Mouse (Mus musculus) layer of hippocampus, adult 9-10 months (tissue): ENCODE results near the gene Bmp2.

Source experiments
- DNase-seq: peaks from one replicate; pipeline ENCODE4 v3.0.0; 2022; ENCODE audit warnings: low spot score

Bmp2 gene

GRCm38 (mm10) chr2:133552031-133552841 lies at the start of gene Bmp2:
Gene Bmp2, plus strand, starts transcription at chr2:133552159.
- no peak for DNase-seq

GRCm38 (mm10) chr2:133505678-133506077 lies 46.3 kb upstream of the Bmp2 start:
- DNase-seq = no peak

- no peak for DNase-seq
Observed at GRCm38 (mm10) chr2:133507045-133507444, 44.9 kb upstream of the Bmp2 start.

- DNase-seq = no peak
Observed at GRCm38 (mm10) chr2:133509141-133509540, 42.8 kb upstream of the Bmp2 start.

GRCm38 (mm10) chr2:133511011-133511779 lies 40.8 kb upstream of the Bmp2 start:
- DNase-seq = no peak

- no peak for DNase-seq
Observed at GRCm38 (mm10) chr2:133516331-133517046, 35.5 kb upstream of the Bmp2 start.

GRCm38 (mm10) chr2:133517867-133518266 lies 34.1 kb upstream of the Bmp2 start:
- no peak for DNase-seq

GRCm38 (mm10) chr2:133521193-133521592 lies 30.8 kb upstream of the Bmp2 start:
- no peak for DNase-seq

- no peak for DNase-seq
Observed at GRCm38 (mm10) chr2:133522121-133522520, 29.8 kb upstream of the Bmp2 start.

- DNase-seq = no peak
Observed at GRCm38 (mm10) chr2:133525621-133526181, 26.3 kb upstream of the Bmp2 start.

- DNase-seq = no peak
Observed at GRCm38 (mm10) chr2:133529396-133529795, 22.6 kb upstream of the Bmp2 start.

GRCm38 (mm10) chr2:133533073-133533472 lies 18.9 kb upstream of the Bmp2 start:
- no peak for DNase-seq

GRCm38 (mm10) chr2:133535481-133535880 lies 16.5 kb upstream of the Bmp2 start:
- no peak for DNase-seq

GRCm38 (mm10) chr2:133536812-133537211 lies 15.1 kb upstream of the Bmp2 start:
- no peak for DNase-seq

- DNase-seq = no peak
Observed at GRCm38 (mm10) chr2:133540702-133541101, 11.3 kb upstream of the Bmp2 start.

GRCm38 (mm10) chr2:133550238-133550682 lies 1.7 kb upstream of the Bmp2 start:
- peak; percentile 71 for DNase-seq

GRCm38 (mm10) chr2:133552842-133553465 lies 995 bp downstream of the Bmp2 start:
- no peak for DNase-seq

GRCm38 (mm10) chr2:133553911-133554285 lies 1.9 kb downstream of the Bmp2 start:
- no peak for DNase-seq

GRCm38 (mm10) chr2:133554286-133555021 lies 2.5 kb downstream of the Bmp2 start:
- DNase-seq = no peak

- no peak for DNase-seq
Observed at GRCm38 (mm10) chr2:133564248-133564886, 12.4 kb downstream of the Bmp2 start.

GRCm38 (mm10) chr2:133565424-133565823 lies 13.5 kb downstream of the Bmp2 start:
- DNase-seq = no peak
